Mouse (Mus musculus) CH12.LX (cell line): ENCODE results near the gene Immp2l.

ENCODE experiments used
- CTCF ChIP-seq, 2 experiments: IDR thresholded peaks in 1 of 2; conservative IDR thresholded peaks in 1 of 2; 2 replicates each; pipeline ENCODE4 v1.5.1; 2011 to 2012; ENCODE audit warnings: low read depth in 2 of 2, low read length in 2 of 2, improper control_type of control experiment in 1 of 2, inconsistent platforms in 1 of 2, mild to moderate bottlenecking in 1 of 2, moderate library complexity in 1 of 2
- ELF1 ChIP-seq: IDR thresholded peaks from 2 replicates; pipeline ENCODE4 v1.6.1; 2014; ENCODE audit warnings: low read depth, mild to moderate bottlenecking, inconsistent platforms, low read length, improper control_type of control experiment
- EP300 ChIP-seq: IDR thresholded peaks from 2 replicates; pipeline ENCODE4 v1.6.1; 2011; ENCODE audit warnings: low read length, improper control_type of control experiment
- MEF2A ChIP-seq: IDR thresholded peaks from 2 replicates; pipeline ENCODE4 v1.6.1; 2014; ENCODE audit warnings: low read depth, mild to moderate bottlenecking, inconsistent platforms, low read length, improper control_type of control experiment, borderline replicate concordance
- SIN3A ChIP-seq: IDR thresholded peaks from 2 replicates; pipeline ENCODE4 v1.6.1; 2012; ENCODE audit warnings: low read length, improper control_type of control experiment, inconsistent platforms

DNA sequence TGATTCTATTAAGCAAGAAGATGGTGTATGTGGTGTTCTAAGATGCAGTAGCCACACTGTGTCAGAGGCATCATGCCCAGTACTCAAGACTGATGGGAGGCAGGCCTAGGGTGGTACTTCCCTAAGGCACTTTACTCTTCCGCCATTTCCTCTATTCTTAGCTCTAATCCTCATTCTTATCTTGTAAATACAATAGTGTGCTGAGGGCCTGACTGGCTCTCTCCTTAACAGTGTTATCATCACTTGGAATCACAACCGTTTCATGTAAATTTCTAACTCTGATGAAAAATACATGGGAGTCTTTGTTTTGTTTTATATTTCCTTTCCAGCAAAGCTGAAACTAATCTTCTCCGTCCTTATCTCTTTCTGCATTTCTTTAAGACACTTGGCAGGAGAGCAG, 750.1 kb downstream of the Immp2l start:
- TF ChIP-seq CTCF (conservative IDR thresholded peaks at IDR 0.05 in 1 of 2, IDR thresholded peaks at IDR 0.05 in 1 of 2; ENCODE audit: low read depth in 2 of 2, low read length in 2 of 2), result no peak
- TF ChIP-seq EP300, result no peak
- TF ChIP-seq SIN3A, result no peak
- TF ChIP-seq ELF1, result no peak
- TF ChIP-seq MEF2A, result no peak
